Mouse (Mus musculus): ENCODE measurements at regions not wholly inside any gene's neighbourhood (a gene's known extent, or its start where the extent isn't known, plus 50 kb on each side); places are given as distances from the start of the nearest gene placed in this dataset.

DNA sequence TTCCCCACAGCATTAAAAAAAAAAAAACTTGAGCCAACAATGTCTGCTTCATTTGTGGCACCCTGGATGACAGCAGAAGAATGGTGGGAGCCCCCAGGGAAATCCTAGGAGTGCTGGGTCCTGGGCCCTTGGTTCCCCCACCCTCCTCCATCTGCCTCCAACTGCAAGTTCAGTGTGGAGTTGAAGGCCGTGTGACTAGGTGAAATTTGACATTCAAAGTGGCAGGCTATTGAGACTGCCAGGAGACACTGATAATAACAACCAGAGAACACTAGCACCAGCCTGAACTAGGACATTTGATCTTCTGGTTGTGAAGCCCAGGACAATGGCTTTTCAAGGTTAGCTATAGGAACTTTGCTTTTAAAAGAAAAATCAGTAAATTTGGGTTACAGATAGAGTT lies 74.0 kb downstream of the Adamts15 start:
- no peak for DNase-seq (ENCODE audit: extremely low spot score, low spot score)

DNA sequence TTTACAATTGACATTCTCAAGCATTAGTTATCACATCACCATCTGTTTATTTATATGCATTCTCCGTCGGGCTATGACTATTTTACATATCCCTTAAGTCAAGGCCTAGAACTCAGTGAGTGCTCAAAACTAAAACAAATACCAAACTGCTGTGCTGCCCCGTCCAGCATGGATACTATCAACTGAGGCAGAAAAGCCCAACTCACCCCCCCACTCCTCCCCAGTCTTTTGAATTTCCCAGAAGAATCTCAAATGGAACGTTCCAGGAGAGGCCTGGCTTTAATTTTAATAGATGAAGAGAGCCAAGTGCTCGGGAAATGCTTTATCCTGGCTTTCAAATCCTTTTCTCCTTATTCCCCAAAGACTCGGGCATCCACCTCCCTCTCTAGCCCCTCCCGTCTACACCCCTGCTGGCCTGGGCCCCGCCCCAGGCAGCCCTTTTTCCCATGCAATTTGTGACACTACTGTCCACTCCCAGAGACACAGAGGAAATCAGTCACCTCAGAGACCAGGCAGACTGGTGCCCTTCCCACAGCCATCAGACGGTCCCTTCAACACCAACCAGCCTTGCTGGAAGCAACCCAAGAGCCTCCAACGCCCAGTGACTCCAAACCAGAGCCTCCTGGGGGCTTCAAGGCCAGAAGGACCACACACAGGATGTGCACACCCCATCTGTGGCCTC lies 76.5 kb downstream of the Adamts15 start:
- DNase-seq (ENCODE audit: extremely low spot score, low spot score), result no peak

DNA sequence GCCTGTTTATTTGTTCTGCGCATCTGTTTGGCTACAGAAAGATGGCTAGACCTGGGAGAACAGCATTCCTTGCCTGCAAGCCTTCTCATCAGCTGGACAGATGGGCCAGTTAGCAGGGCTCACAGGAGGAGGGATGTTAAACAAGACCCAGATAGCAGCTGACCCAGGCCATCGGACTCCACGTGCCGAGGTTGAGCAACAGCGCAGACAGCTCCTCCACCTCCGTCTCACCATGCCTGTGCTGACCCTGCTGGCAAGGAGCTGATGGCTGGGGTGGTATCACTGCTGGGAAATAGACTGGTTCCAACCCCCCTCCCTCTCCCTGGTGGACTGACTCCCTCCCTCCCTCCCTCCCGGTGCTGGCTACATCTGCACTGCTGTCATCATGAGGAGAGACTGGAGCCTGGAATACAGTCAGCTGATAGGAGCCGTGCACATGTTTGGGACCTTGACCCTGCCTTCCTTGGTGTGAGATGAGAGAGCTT lies 78.1 kb downstream of the Adamts15 start:
- DNase-seq (ENCODE audit: extremely low spot score, low spot score), result peak; percentile 22

DNA sequence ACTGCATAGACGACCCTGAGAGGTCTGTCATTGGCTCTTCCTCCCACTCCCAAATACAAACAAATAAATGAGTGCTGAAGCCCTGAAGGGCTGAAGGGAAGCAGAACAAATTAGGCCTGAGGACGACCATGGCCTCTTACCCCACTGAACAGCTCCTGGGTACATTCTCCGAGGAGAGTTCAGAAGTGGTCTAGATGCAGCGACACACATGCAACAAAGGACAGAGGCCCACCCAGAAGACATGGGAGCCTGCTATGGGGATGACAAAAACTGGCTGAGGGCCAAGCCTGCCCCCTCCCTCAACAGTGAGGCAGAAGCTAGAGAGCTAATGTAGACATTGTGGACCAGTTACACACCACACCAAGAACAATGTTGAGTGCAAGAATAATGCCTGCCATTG lies 87.3 kb downstream of the Adamts15 start:
- peak; percentile 36 for DNase-seq (ENCODE audit: extremely low spot score, low spot score)

DNA sequence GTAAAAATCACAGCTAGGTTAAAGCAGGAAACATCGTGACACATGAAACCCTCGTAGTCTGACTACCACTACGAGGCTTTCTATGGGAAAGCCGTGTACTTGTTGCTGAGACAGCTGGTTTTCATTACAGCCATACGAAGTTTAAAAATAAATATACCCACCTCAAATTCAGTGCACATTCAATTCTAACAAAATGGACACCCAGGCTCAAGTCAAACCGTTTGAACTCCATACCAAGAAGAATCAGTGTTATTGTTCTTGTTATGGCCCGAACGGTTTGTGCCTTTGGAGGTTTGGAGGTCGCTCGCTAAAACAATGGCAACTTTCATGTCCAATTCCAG lies 87.7 kb downstream of the Adamts15 start:
- DNase-seq (ENCODE audit: extremely low spot score, low spot score), result peak; percentile 30

DNA sequence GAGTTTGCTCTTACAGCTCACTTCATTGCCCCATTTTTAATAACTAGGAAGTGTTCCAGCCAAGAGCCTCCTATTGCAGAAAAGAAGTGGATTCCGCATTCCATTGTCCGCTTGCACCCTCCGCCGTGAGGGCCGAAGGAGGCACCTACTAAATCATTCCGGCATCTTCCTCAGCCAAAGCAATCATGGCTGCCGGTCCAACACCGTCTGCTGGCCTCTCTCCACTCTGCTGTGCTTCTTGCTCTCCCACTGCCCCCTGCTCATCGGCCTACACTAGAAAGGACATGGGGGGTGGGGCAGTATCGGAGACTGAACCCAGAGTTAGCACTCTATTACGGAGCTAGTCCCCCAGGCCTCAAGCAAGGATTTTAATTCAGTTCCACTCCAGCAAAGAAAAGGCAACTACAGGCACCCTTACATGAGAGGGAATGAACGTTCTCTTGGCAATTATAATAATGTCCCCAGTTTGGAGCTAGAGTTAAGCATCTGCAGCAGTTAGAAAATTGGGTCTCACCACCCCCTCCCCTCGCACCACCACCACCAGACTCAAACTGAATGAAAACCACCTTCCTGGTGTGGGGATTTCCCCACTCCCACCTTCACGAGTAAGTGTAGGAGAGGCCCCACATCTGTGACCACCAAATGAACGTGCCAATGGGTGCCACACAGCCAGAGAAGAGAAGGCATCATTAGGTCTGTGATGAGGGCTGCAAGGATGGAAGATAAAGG lies 88.3 kb downstream of the Adamts15 start:
- no peak for DNase-seq (ENCODE audit: extremely low spot score, low spot score)

DNA sequence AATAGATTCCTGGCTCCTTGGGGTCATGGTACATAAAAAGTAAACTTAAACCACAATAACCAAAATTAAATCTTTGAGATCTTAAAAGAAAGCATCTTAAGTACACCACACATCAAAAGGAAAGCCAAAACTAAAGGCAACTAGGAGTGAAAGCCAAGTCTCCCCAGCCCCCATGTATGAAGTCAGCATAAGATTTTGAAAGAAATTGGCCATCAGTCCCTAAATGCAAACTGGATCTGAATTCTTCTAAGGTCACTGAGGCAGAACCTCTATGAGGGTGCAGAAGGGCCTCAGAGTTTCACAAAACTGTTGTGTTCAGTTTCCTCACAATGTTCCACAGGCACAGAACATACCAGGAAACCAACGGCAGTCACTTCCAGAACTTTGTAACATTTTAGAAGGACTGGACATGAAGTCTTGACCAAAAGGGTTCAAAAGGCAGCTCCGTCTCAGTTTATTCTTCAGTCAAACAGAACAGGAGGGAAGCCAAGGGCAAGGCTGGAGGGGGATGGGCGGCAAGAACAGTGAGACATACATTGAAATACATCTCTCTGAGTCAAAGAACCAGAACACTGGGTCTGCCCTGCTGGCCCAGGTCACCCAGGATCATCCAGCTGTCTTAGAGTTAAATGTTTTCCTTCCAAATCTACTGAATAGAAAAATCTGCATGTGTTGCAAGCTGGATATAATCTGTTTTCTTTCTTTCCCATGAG lies 92.9 kb downstream of the Adamts15 start:
- DNase-seq (ENCODE audit: extremely low spot score, low spot score), result no peak

DNA sequence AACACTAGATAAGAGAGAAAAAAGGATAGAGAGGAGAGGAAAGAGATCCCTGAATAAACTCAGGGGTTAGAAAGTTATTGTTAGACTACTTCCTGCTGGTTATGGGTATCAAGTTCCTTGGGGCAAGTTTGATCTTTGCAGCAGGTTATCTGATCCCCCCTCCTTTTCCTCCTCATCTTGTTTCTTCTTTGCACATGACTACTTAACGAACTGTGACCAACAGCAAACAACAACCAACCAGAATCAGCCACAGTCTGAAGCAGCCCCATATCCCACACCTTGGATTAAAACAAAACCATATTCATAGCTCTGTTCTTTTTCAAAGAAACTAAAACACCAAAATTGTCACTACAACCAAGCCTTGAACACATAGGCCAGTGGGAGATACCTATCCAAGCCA lies 94.5 kb downstream of the Adamts15 start:
- DNase-seq (ENCODE audit: extremely low spot score, low spot score), result no peak

DNA sequence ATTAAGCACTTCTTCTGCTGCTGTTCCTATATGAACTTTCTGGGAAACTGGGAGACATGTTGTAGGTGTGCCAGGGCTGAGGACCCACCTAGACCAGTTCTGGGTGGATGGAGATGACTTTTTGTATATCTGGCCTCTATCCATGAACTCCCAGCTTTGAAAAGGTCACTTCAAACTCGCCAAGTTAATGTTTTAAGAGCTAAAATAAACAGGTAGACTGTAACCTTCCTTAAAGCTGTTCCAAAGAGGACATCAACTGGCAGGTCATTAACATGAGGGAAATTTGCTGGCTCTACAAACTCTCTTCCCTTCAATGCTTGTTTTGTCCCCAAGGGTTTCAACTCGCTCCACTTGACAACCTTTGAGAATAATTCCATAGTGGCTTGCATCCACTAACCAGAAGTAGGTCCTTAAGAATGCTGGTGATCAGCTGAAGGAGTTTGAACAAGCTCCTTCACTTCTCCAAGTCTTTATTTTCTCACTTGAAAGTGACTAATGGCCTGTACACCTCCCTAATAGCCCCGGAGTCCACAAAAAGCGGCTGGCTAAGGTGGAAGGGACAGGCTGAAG lies 98.1 kb downstream of the Adamts15 start:
- DNase-seq (ENCODE audit: extremely low spot score, low spot score), result no peak

DNA sequence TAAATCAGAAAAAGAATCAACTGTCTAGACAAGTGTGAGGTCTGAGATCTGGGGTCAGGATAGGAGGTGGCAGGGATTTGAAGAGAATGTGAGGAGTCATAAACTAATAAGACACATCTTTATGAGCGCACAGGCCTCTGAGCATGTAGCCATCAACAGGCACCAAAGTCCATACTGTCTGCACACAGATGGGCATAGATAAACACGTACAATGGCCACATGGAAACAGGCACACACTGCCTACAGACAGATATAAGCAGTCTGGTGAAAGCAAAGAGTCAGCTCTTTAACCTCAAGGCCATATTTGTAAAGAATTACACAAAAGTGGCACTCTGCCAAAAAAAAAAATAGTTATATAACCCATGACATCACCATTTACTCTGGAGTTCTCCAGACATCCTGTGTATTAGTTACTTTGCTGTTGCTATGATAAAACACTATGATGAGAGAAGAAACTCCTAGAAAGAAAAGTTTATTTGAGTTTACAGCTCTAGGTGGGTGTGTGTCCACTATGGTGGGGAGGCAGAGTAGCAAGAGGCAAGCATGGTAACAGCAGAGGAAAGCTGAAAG lies 101.4 kb downstream of the Adamts15 start:
- DNase-seq (ENCODE audit: extremely low spot score, low spot score), result no peak

DNA sequence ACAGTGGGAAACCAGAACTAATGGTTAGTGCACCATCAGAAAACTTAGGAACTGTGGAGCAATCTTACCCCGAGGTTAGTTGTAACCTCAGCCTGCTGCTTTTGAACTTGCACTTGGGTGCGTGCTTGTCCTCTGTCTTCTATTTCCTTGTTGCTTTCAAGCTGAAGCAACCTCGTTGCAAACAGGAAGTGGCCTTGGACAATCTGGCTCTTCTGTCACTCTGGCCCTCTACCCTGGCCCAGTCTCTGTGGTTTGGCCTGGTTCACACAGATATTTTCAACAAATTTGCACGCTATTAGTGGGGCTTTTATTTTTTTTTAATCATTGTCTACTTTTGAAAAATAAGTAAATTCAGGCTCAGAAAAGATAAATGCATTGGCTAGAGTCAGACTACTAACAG lies 109.0 kb downstream of the Adamts15 start:
- DNase-seq (ENCODE audit: extremely low spot score, low spot score), result no peak

DNA sequence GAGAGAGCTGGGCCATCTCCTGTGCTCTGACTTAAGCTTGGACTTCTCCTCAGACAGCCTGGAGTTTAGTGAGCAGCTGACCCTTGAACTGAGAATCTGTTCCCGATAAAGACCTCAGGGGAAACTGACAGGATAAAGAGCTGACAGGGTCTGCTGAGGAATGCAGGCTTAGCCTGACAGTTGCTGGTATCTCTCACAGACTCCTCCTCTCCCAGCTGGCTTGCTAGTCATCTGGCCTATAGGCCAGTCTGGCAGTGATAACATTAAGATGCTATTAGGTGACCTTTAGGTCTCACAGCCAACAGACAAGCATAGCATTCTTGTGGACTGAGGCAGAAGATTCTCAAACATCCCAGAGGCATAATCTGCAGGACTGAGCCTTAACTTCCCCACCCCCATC lies 111.4 kb downstream of the Adamts15 start:
- peak; percentile 44 for DNase-seq (ENCODE audit: extremely low spot score, low spot score)

DNA sequence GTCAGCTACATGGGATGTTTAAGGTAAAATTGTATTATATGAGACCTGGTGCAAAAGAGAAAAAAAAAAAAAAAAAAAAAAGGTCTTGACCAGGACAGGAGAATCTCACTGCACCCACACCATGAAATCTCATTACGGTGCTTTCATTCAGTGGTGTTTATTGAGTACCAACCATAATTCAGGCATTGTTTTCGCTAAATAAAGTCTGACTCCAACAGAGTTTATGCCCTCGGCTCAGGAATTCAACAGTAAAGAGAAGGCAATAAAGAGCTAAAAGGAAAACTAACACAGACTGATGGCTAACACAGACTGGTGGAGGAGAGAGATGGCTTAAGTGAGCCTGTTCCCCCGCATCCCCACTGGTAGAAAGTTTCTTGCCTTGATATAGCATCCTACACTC lies 112.0 kb downstream of the Adamts15 start:
- no peak for DNase-seq (ENCODE audit: extremely low spot score, low spot score)

DNA sequence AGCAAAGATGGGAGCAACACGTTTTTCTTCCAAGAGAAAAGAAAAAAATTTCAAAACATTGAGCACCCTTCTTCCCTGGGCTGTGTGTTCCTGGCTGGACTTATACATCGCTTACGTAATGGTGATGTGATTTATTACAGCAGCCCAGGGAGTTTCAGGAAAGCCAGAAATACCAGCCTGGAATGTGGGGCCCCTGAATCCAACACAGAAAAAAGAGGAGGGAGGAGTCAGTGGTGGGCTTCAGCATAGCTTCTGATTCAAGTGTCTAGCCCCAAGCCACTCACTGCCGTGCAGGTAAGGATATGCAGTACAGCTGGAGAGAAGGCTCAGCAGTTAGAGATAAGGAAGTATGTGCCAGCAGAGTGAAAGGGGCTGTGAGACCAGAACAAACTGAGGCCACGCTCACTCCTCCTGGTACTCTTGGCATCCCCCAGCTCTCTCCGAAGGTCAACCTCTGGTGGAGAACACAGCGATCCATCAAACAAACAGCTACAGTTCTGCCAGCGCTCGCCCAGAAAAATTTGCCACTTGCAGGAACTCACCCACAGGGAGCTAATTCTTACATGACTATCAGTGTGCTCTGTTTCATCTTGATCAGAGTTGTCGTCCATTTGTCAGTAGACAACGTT lies 113.3 kb downstream of the Adamts15 start:
- DNase-seq (ENCODE audit: extremely low spot score, low spot score), result peak; percentile 34

DNA sequence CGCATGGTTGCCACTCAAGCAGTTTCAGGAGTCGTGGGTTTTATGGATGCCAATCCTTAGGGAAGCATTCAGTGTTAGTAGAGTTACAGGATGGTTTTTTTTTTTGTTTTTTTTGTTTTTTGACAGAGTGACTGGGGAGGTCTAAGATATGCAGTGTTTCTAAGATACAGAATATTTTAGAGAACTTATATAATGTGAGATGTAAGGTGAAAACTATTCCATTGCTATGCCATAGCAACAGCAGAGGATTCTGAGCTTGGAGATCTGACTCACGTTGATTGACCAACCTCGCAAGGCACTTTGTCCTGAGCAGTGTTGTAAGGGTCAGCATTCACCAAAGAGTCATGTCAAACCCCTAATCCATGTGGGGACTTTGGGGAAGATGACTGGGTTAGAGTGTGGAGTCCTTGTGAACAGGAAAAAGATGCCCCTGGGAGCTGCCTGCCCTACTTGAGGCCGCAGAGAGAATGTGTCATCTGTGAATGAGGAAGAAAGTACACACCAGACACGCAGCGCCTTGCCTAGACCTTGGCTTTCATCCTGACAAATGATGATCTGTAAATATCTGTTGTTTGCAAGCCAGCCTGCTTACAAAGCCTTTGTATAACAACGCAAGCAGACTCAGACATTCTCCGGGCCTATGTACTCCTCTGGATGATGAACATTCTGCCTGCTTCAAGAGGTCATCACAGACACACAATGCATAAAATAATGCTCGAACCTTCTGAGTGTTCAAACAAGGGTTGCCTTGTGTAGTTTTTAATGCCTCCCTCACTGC lies 118.3 kb downstream of the Adamts15 start:
- DNase-seq (ENCODE audit: extremely low spot score, low spot score), result no peak

DNA sequence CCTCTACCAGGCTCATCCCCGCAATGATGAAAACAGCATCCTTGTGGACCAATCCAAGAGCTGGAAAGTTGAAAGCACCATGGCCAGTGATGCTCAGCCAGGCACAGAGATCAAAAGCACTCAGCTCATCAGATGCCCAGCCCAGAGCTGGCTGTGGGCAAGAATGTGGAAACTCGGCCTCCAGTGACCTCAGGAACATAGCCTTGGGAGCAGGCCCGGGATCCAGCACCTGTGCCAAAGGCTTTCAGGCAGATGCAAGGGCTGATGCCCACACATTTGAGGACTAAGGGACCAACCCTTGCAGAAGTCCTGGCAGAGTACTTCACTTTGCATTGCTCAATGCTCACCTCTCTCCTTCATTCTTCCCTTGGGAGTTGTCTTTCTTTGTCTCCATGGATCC lies 119.4 kb downstream of the Adamts15 start:
- DNase-seq (ENCODE audit: extremely low spot score, low spot score), result no peak

DNA sequence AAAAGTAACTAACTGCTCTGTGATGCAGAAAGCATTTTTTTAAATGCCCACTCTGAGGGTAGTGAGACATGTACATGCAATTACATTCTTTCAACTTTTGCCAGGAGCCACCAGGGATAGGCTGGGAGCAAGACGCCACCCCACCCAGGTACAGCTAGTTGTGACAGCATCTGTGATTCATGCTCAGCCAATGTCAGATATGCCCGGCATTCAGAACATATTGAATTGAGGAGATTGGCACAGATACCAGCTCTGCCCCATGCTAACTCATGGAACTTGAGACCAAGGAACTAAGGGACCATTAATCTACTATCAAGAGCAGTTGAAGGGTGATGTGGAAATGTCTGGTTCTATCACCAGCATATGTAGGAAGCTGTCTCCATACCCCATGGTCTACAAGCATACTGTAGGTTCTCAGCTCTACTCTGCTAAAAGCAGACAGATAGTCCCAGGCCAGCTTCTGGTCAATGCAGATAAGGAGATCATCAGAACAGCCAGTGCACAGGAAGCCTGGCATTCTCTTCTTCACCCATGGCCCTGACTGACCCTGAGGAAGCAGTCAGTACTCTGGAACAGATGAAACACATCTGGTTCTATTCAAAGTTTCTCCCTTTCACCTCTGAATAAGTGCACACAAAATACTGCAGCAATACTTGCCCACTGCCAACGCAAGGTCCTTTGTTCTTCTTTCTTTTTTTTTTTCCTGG lies 127.4 kb downstream of the Adamts15 start:
- DNase-seq (ENCODE audit: extremely low spot score, low spot score), result no peak

DNA sequence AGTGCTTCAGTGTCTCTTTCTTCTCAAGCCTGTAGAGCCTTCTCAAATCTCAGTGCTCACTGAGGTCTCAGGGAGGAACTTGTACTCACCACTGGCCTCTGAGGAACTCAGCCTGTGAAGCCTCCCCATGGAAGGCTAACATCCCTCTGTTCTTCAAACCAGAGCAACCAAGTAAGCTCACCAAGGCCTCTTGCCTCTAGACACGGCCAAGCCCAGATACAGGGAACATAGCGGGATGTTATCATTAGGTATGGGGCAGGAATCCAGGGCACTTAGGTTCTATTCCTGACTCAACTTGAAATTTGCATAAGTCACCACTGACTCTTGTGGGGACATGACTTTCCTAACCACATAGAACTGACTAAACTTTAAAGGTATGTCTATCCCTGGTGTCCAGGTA lies 141.0 kb downstream of the Adamts15 start:
- DNase-seq (ENCODE audit: extremely low spot score, low spot score), result no peak

DNA sequence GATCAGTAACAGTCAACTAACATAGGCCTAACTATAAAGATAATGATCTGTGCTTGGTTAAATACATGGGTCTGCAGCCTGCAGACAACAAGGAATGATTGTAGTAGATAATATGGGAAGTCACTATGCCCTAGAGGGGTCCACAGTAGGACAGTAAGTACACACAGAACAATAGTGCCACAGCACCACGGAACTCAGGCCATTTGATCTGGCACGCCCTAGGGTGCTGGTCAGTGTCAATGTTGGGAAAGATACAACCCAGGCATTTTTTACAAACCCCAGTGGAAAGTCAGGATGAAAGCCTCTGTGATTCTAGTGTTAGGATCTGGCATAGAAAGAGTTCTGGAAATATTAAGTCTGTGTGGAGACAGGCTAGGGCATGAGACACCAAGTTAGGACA lies 144.4 kb downstream of the Adamts15 start:
- DNase-seq (ENCODE audit: extremely low spot score, low spot score), result no peak

DNA sequence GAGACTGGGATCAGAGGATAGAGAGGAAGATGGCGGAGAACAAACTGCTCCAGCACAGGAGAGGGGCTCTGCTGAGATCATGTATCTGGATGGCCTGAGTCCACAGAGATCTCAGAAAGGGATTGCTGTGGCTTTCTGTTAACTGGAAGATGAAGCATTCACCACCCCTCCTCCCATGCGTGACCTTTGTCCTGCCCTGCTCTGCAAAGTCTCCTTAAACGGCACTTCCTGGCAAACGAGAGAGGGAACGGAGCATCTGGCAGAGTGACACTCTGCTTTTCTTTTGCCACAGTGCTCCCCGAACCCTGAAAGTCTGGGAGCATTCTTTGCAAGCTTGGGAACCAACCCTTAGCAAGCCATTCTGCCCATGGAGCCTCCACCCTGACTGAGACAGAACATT lies 147.1 kb downstream of the Adamts15 start:
- DNase-seq (ENCODE audit: extremely low spot score, low spot score), result peak; percentile 33
